Mouse (Mus musculus): ENCODE data around the gene 4933427D14Rik.

GRCm38 (mm10) chr11:72174721-72175120 is 32.5 kb downstream of the 4933427D14Rik start:
- TF ChIP-seq CTCF (IDR thresholded peaks at IDR 0.05) (no peak), EP300 (IDR thresholded peaks at IDR 0.05) (no peak)
